Mouse (Mus musculus) embryonic facial prominence, embryonic 14.5 days (tissue): ENCODE measurements around the gene Etv3. TPM values are rescaled to one million over a fixed set of nuclear protein-coding genes. Genes with fewer than 3 reads are reported as not detected.

Source experiments
- ATAC-seq: fragments of 200-750 bp; cut with Nextera tagmentation; 2 replicates; pipeline ENCODE4 v1.8.0; 2017; ENCODE audit warnings: low read depth, moderate number of reproducible peaks, moderate TSS enrichment
- DNase-seq: peaks from one replicate; pipeline ENCODE4 v3.0.0-alpha.2; 2015; ENCODE audit warnings: low spot score
- H3K27ac ChIP-seq: fragments of 300-500 bp; sonication (generic); replicated peaks from 2 replicates; pipeline ENCODE4 v1.5.1; 2014; ENCODE audit warnings: low read depth, mild to moderate bottlenecking, low read length, moderate library complexity
- H3K27me3 ChIP-seq: fragments of 300-500 bp; sonication (generic); replicated peaks from 2 replicates; pipeline ENCODE4 v1.6.1; 2014; ENCODE audit warnings: low read length; ENCODE audit not compliant: control insufficient read depth, insufficient read depth
- H3K36me3 ChIP-seq: fragments of 300-500 bp; sonication (generic); 2 replicates; pipeline ENCODE4 v1.6.1; 2014; ENCODE audit warnings: low read length, mixed read lengths; ENCODE audit not compliant: control insufficient read depth, insufficient read depth
- H3K4me1 ChIP-seq: fragments of 300-500 bp; sonication (generic); 2 replicates; pipeline ENCODE4 v1.6.1; 2014; ENCODE audit warnings: antibody characterized with exemption, low read length; ENCODE audit not compliant: control insufficient read depth, insufficient read depth
- H3K4me2 ChIP-seq: fragments of 300-500 bp; sonication (generic); 2 replicates; pipeline ENCODE4 v1.6.1; 2014; ENCODE audit warnings: low read depth, mild to moderate bottlenecking, low read length, moderate library complexity, mixed read lengths
- H3K4me3 ChIP-seq: fragments of 300-500 bp; sonication (generic); 2 replicates; pipeline ENCODE4 v1.5.1; 2014; ENCODE audit warnings: low read depth, mild to moderate bottlenecking, low read length
- H3K9ac ChIP-seq: fragments of 300-500 bp; sonication (generic); 2 replicates; pipeline ENCODE4 v1.6.1; 2014; ENCODE audit warnings: low read depth, mild to moderate bottlenecking, low read length, moderate library complexity, mixed read lengths
- H3K9me3 ChIP-seq: fragments of 300-500 bp; sonication (generic); 2 replicates; pipeline ENCODE4 v1.6.1; 2016; ENCODE audit warnings: low read length; ENCODE audit not compliant: control insufficient read depth
- WGBS: fragments of 180-500 bp; shearing (Covaris S2); extraction: QIAGEN DNeasy Blood & Tissue Kit; methylation state at CpG from one replicate; pipeline ENCODE4 v1.1.7; 2014; 5-methylcytosine and 5-hydroxymethylcytosine counted together
- polyA plus RNA-seq: library from polyadenylated mRNA; unstranded; fragments of >200 nt; fragmentation: Nextera tagmentation; extraction: Ambion mirVana; gene quantifications from 2 replicates; pipeline ENCODE4 v1.2.1, GENCODE M21; 2014

Gene Etv3
- polyA plus RNA-seq, 1 experiment from 2014 or later = 10.8 TPM

DNA sequence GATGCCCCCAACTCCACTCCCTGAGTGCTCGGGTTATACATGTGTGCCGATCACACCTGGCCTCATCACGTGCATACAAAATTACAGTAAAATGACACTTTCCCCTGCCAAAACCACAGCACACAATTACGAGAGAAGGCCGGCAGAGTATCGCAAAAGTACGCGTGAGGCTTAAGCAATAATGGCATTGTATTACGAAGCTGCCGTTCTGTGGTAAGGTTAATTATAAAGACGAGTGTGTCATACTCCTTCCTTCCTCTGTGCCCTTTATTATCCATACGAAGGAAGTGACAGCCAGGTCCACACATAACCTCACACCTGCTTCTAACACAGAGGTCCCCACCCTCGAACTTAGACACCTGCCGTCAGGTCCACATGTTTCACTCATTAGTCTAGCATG, 42.3 kb downstream of the Etv3 start:
- no peak for ATAC-seq
- Histone ChIP-seq H3K4me1 (no peaks in the 10 kb centered on the region), H3K4me3 (no peak overlapping the region), H3K9ac (no peak overlapping the region), H3K36me3 (no peaks in the 10 kb centered on the region), H3K9me3 (no peaks in the 10 kb centered on the region), H3K4me2 (no peak overlapping the region), H3K27ac (no peak overlapping the region), H3K27me3 (no peaks in the 10 kb centered on the region)
- DNase-seq = no peak
- 84% methylated on average over 14 of the region's 14 CpGs for WGBS

DNA sequence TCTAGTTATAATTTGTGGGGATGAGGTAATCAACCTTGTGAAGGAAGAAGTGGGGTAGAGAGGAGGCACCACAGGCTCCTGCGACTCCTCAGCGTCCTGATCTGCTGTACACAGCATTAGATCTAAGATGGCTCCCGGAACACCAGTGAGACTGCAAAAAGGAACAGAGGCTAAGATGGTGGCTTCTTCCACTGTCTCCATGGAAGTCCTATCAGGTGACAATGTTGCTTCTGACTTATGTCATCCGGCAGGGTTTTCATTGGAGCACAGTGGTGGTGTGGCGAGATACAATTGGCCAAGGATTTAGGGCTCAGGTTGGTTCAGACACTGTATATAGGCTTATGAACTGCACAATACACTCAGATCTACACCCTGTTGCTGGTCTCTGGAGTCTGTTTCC, 43.5 kb downstream of the Etv3 start:
- Histone ChIP-seq H3K9me3 (no peaks in the 10 kb centered on the region), H3K4me3 (no peak overlapping the region), H3K27me3 (no peaks in the 10 kb centered on the region), H3K9ac (no peak overlapping the region), H3K27ac (no peak overlapping the region), H3K36me3 (no peaks in the 10 kb centered on the region), H3K4me1 (no peaks in the 10 kb centered on the region), H3K4me2 (no peak overlapping the region)
- WGBS = 90% methylated on average over 5 of the region's 5 CpGs
- ATAC-seq (no peak), DNase-seq (no peak)

DNA sequence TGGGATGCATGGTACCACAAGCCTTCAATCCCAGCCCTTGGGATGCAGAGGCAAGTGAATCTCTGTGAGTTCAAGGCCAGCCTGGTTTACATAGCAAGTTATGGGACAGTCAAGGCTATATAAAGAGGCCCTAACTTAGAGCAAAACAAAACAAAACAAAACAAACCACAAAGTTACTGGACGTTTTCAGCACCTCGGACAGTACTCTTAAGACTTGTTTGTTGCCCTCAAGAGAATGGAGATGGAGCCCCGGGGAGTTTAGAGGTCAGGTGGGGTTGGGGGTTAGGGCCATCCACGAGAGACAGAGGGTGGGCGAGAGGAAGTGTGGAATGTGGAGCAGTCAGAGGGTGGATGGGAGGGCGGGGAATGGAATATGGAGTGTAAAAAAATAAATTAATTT, 50.6 kb downstream of the Etv3 start:
- DNase-seq = peak; percentile 58
- Histone ChIP-seq H3K27ac (no peak overlapping the region), H3K4me2 (no peak overlapping the region), H3K36me3 (no peaks in the 10 kb centered on the region), H3K4me1 (no peaks in the 10 kb centered on the region), H3K9ac (no peak overlapping the region), H3K9me3 (peaks cover under 1% of the 10 kb centered on the region; the same call in 1 of the 2 replicates), H3K27me3 (no peaks in the 10 kb centered on the region), H3K4me3 (no peak overlapping the region)
- ATAC-seq = no peak
- 25% methylated on average over 6 of the region's 6 CpGs for WGBS

DNA sequence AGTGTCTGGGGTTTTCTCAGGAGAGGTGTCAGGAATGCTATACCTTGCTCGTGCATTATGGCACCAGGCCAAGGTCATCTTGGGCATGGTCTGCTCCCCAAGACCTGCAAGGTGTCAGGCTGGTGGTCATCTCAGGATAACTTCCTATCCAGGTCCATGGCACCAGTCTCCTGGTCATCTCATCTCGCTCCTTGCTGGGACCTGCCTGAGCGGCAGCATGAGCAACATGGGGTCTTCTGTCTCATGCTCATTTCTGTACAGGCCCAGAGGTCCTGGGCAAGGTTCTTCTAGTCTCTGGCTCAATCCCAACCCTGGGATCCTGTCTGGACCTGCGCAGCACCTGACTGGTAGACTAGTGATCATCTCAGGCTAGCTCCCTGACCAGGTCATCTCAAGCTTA, 57.1 kb downstream of the Etv3 start:
- 91% methylated on average over 4 of the region's 4 CpGs for WGBS
- Histone ChIP-seq H3K27me3 (no peaks in the 10 kb centered on the region), H3K9ac (no peak overlapping the region), H3K4me1 (no peaks in the 10 kb centered on the region), H3K27ac (no peak overlapping the region), H3K36me3 (no peaks in the 10 kb centered on the region), H3K4me3 (no peak overlapping the region), H3K4me2 (no peak overlapping the region), H3K9me3 (peaks cover 4% of the 10 kb centered on the region; the same call in 1 of the 2 replicates)
- no peak for DNase-seq
- ATAC-seq = no peak

Other genes starting within 250 kb of the Etv3 start
- gene Cd5l, start 167.5 kb upstream of the Etv3 start, polyA plus RNA-seq = 0.35 TPM in 1 of 2 replicates, not detected in the other
- 0.11 and 0.69 TPM in 2 replicates for gene Fcrl1, start 149.0 kb upstream of the Etv3 start, polyA plus RNA-seq
- not detected in 2 replicates for gene Fcrl5, start 89.6 kb upstream of the Etv3 start, polyA plus RNA-seq
- gene Arhgef11, start 92.2 kb downstream of the Etv3 start, polyA plus RNA-seq = 17.1 and 18.9 TPM in 2 replicates
- gene Lrrc71, start 223.2 kb downstream of the Etv3 start, polyA plus RNA-seq = 0.60 and 1.5 TPM in 2 replicates